Mouse (Mus musculus) T-helper 1 cell (primary cell): ENCODE data around the gene Gcgr.
"Not testable (repeated sequence)": the region's sequence is repeated elsewhere in the genome, so short reads cannot be mapped to it uniquely, and the experiment has no call there.

Experiments used
- in situ Hi-C: fragments of 300-600 bp; cut with MboI, MseI; formaldehyde crosslinking; loops from one replicate; pipeline ENCODE4 v1.15.1; 2025; ENCODE audit warnings: high pct_unique_total_duplicates

The Gcgr gene

GRCm38 (mm10) chr11:120535804-120536203 is 5.3 kb downstream of the Gcgr start:
- in situ Hi-C loops, result no loop called here

- in situ Hi-C loops, result no loop called here
These were observed 8.0 kb downstream of the Gcgr start for GRCm38 (mm10) chr11:120538485-120538884.

- in situ Hi-C loops, result no loop called here
These were observed 8.4 kb downstream of the Gcgr start for GRCm38 (mm10) chr11:120538955-120539284.

- in situ Hi-C loops, result no loop called here
These were observed 9.0 kb downstream of the Gcgr start for GRCm38 (mm10) chr11:120539285-120540014.

GRCm38 (mm10) chr11:120541907-120542306 is 11.4 kb downstream of the Gcgr start:
- in situ Hi-C loops, result no loop called here

GRCm38 (mm10) chr11:120542376-120542775 is 11.9 kb downstream of the Gcgr start:
- in situ Hi-C loops, result no loop called here

GRCm38 (mm10) chr11:120545964-120546363 is 15.5 kb downstream of the Gcgr start:
- in situ Hi-C loops, result no loop called here

GRCm38 (mm10) chr11:120547469-120547868 is 17.0 kb downstream of the Gcgr start:
- in situ Hi-C loops, result no loop called here

- in situ Hi-C loops, result no loop called here
These were observed 17.7 kb downstream of the Gcgr start for GRCm38 (mm10) chr11:120548214-120548613.

GRCm38 (mm10) chr11:120548786-120549167 is 18.3 kb downstream of the Gcgr start:
- in situ Hi-C loops, result no loop called here

GRCm38 (mm10) chr11:120549168-120549945 is 18.9 kb downstream of the Gcgr start, which contains the start of gene Mcrip1:
TSS of gene Mcrip1 (minus strand) at chr11:120549727.
- in situ Hi-C loops, result no loop called here

- in situ Hi-C loops, result no loop called here
These were observed 19.7 kb downstream of the Gcgr start for GRCm38 (mm10) chr11:120549986-120550809.

GRCm38 (mm10) chr11:120550810-120551440 is 20.4 kb downstream of the Gcgr start, which contains the start of gene Ppp1r27:
TSS of gene Ppp1r27 (minus strand) at chr11:120551132.
- in situ Hi-C loops, result no loop called here

- in situ Hi-C loops, result no loop called here
These were observed 22.2 kb downstream of the Gcgr start for GRCm38 (mm10) chr11:120552736-120553135.

- in situ Hi-C loops, result no loop called here
These were observed 24.3 kb downstream of the Gcgr start for GRCm38 (mm10) chr11:120554834-120555233.

- in situ Hi-C loops, result no loop called here
These were observed 24.8 kb downstream of the Gcgr start for GRCm38 (mm10) chr11:120555260-120555659.

- in situ Hi-C loops, result not testable (repeated sequence)
These were observed 28.3 kb downstream of the Gcgr start for GRCm38 (mm10) chr11:120558843-120559242.

GRCm38 (mm10) chr11:120560952-120561728 is 30.6 kb downstream of the Gcgr start:
- in situ Hi-C loops, result loop anchor here (5.0 kb wide), 1 partner anchor 49 kb away; no protein-coding TSS in a partner anchor

- in situ Hi-C loops, result loop anchor here (5.0 kb wide), 1 partner anchor 51 kb away; no protein-coding TSS in a partner anchor
These were observed 32.5 kb downstream of the Gcgr start for GRCm38 (mm10) chr11:120562949-120563348.

GRCm38 (mm10) chr11:120565114-120565513 is 34.6 kb downstream of the Gcgr start:
- in situ Hi-C loops, result no loop called here

- in situ Hi-C loops, result no loop called here
These were observed 37.8 kb downstream of the Gcgr start for GRCm38 (mm10) chr11:120568324-120568723.
